Mouse (Mus musculus): ENCODE measurements at regions not wholly inside any gene's neighbourhood (a gene's known extent, or its start where the extent isn't known, plus 50 kb on each side); places are given as distances from the start of the nearest gene placed in this dataset.

GRCm38 (mm10) chr7:111240234-111240826 is 157.5 kb upstream of the Eif4g2 start:
- no peak for DNase-seq

DNA sequence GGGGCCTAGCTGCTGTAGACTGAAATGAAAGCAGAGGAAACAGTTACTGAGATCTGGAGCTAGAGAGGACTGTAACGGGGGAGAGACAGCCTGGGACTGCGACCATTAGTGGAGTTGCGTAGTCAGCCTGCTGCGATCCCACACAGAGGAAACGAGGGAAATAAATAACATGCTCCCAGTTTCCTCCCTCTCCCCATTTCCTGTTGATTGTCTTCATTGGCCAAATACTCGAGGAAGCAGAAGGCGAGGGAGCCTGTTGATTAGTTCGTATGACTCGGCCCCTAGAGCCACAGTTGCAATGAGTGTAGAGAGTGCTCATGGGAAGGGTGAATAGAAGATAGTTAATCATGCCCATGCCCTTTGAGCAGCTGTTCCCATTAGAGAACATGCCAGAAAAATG is 155.0 kb upstream of the Eif4g2 start:
- peak; percentile 47 for DNase-seq

GRCm38 (mm10) chr7:111230630-111231029 is 147.8 kb upstream of the Eif4g2 start:
- no peak for DNase-seq

DNA sequence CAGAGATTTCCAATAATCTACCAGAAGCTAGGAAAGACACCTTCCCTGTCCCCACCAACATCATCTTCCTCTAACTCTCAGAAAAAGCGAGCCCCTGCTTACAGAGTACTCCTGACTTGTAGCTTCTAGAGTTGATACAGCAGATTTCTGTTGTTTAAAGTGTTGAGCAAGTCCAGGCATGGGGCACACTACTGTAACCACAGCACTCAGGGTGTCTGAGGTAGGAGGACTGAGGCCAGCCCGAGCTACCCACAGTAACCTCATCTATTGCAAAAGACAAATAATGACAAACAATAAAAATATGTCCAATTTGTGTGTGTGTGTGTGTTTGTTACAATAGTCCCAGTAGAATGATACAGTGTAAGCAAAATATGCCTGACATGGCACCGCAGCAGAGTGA is 144.3 kb upstream of the Eif4g2 start:
- DNase-seq: no peak

GRCm38 (mm10) chr7:111226026-111226656 is 143.3 kb upstream of the Eif4g2 start:
- DNase-seq: no peak

DNA sequence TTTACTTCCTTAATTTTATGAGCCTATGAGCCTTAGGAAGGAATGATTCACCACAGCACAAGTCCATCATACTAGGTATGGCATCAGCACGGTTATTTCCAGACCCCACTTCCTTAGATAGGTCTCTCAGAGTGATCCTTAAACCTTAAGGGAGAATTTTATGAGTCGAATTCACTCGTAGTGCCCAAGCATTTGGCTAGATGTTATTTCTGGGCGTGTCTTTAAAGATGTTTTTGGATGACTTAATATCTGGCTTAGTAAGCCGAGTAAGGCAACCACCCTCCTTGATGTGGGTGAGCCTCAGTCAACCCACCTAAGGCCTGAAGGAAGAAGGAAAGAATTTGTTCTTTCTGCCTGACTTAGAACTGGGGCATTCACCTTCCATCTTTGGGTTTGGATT is 132.8 kb upstream of the Eif4g2 start:
- DNase-seq: no peak

GRCm38 (mm10) chr7:111214226-111214906 is 131.5 kb upstream of the Eif4g2 start:
- DNase-seq: no peak

GRCm38 (mm10) chr7:111212188-111212587 is 129.4 kb upstream of the Eif4g2 start:
- no peak for DNase-seq

GRCm38 (mm10) chr7:111211641-111212040 is 128.8 kb upstream of the Eif4g2 start:
- no peak for DNase-seq

DNA sequence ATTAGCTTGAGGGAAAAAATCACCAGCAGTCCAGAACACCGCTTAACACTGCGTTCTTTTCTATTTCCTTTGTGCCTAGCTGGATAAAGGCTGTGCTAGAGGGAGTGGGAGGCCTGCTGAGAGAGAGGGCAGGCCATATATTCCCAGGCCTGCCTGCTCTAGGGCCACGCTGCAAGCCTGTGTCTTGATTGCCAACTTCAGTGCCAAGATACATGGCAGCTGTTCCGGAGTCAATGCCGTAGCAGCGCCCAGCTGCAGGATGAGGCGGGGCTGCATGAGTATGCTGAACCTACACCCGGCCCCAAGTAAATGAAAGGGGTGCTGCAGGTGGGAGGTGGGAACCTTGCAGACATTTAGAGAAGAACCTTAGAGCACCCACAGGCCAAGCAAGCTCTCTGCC is 127.5 kb upstream of the Eif4g2 start:
- DNase-seq: no peak

DNA sequence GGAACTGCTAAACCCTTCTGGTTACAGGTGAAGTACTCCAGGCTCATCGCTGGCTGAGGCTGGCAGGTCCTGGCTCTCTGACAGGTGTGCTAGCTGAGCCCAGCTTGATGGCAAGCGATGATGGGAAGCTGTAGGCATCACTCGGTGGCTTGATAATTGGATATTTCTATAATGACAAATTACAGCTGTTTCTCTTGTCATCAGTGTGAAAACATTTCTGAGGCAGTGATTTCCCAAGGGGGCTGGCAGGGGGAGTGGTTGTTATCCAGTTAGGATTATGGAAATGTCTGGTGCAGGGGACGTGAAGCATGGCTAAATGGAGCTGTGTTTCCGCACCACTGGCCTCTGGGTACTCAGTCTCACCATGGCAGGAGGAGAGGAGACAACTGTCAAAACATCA is 123.0 kb upstream of the Eif4g2 start:
- DNase-seq: no peak

DNA sequence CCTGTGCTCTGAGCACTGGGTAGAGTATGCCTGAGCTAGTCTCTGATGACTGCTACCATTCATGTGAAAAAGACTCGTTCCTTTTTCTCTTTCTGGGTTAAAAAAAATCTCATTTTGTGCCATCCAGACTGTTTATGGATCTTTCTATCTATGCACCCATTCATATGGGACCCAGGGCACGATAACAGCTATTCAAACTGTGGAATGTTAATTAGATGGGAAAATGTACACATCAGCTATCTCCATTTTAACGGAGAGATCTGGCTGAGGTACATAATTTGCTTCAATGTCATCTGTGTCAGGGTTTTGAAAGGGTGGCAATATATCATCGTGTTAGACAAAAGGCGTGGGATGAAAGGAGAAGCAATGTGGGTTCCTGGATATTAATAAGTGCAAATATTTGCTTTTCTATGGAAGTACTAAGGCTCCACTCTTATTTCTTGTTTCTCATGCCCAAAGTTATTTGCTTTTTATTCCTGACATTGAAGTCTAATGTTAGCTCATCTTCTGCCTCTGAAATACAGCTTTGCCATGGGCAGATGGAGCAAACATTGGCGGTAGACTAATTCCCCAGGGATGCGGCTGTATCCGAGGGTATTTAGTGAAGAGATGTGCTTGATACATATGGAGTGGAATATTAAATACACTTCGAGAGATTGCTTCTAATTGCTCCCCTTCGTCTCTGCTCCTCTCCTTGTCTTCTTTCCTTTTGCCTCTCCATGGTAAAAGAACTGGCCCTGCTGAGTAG is 116.0 kb upstream of the Eif4g2 start:
- no peak for DNase-seq

GRCm38 (mm10) chr7:111191674-111192073 is 108.8 kb upstream of the Eif4g2 start:
- DNase-seq: peak; percentile 20

GRCm38 (mm10) chr7:111191216-111191615 is 108.4 kb upstream of the Eif4g2 start:
- no peak for DNase-seq

GRCm38 (mm10) chr7:111189731-111190130 is 106.9 kb upstream of the Eif4g2 start:
- no peak for DNase-seq

DNA sequence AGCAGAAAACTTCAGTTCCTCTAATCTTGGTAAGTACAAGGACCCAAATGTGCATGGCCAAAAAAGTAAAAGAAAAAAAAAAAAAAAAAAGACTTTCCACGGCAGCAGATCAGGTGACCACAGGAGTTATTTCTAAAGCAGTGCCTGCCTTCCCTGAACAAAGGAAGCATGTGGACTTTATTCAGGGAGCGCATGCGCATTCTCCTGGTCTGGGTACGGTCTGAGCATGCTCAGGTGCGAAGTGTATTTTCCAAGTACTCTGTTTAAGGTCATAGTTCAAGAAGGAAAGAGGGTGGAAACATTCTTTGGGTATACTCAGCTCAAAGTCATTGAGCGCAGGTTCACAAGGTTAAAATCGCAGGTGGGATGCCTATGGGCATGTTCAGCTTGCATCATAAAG is 103.1 kb upstream of the Eif4g2 start:
- no peak for DNase-seq

GRCm38 (mm10) chr7:111183512-111183911 is 100.7 kb upstream of the Eif4g2 start:
- DNase-seq: no peak

GRCm38 (mm10) chr7:111182319-111182718 is 99.5 kb upstream of the Eif4g2 start:
- peak; percentile 74 for DNase-seq

DNA sequence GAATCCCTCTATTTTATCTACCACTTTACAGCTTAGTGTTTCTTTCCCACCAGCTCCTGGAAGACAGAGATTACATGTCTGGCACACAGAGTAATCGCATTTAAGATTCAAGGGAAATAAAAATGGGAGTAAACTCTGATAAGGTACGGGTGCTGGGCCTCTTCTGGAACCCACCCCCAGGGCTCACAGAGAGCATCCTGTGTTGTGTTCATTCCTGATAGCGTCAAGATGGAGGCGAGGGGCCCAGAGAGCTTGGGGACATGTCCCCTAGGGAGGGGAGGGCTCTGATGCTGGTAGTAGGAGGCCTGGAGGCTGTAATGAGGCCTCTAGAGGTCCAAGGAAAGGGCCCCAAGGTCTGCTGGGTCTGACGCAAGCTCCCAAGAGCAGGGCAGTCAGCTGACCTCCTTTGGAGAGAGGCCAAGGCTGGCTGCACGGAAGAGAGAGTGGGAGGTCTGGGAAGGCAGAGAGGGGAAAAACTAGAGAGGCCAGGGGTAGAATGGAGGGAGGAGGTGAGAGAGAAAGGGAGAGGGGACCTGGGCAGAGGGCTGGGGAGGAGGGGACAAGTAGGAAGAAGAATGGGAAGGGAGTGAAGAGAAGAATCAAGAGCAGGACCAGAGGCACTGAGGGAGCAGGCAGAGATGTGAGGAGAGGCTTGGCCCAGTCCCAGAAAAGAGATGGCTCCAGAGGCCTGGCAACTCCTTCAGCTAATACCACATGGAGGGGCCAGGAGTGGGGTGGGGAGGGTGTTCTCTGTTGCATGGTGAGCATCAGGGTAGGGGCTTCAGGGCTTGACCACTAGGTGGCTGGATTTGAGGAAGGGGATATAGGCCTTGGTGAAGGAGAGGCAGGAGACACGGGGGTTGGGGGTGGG is 96.8 kb upstream of the Eif4g2 start:
- peak; percentile 76 for DNase-seq

GRCm38 (mm10) chr7:111174393-111175124 is 91.7 kb upstream of the Eif4g2 start:
- DNase-seq: no peak

GRCm38 (mm10) chr7:111172061-111172460 is 89.2 kb upstream of the Eif4g2 start:
- DNase-seq: no peak

Measured in lung, postnatal 36 days (tissue).